Mouse (Mus musculus) G1E-ER4 (cell line): ENCODE data around the gene Tnfrsf21. TPM values are rescaled to one million over a fixed set of nuclear protein-coding genes. Genes with fewer than 3 reads are reported as not detected.

Source experiments
- GATA1 ChIP-seq: IDR thresholded peaks from one replicate; pipeline ENCODE4 v1.8.0; 2012; ENCODE audit warnings: low read length, inconsistent platforms
- polyA plus RNA-seq: library from polyadenylated mRNA; stranded (reverse); fragments of >175 nt; gene quantifications from 2 replicates; pipeline ENCODE4 v1.2.3, GENCODE M21; 2012

The Tnfrsf21 gene
- polyA plus RNA-seq, 1 experiment: not detected

DNA sequence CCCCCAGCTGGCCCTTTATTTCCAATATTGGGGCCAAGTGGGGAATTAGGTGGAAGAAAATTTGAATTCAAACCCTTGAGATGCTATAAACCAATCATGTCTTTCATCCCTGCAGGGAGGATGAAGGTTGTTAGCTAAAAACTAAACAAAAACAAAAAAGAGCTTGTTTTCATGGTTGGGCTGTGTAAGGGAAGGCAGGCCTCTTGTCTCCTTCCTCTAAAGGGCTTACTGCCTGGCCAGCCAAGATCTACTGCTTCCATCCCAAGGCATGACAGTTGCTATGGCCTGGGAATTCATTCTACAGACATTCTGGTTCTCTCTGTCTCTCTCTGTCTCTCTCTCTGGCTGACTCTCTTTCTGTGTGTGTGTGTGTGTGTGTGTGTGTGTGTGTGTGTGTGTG is 1.7 kb downstream of the Tnfrsf21 start:
- no peak for TF ChIP-seq GATA1

DNA sequence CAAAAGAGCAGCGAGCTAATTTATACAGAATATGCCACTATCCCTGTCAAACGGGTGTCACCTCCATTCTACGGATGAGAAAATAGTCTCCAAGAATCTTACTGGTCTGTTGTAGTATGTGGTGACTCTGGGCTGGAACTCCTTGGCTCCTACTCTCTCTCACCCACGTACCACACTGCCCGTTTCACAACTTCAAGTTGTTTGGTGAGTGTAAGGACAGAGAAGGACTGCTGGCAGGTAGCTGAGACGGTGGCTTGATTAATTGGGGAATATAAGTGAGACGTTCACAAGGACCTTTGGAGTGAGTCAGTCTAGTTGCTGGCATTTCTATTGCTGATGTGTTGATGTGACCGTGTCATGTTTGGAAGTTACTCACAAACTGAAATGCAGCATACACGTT is 3.3 kb downstream of the Tnfrsf21 start:
- no peak for TF ChIP-seq GATA1

DNA sequence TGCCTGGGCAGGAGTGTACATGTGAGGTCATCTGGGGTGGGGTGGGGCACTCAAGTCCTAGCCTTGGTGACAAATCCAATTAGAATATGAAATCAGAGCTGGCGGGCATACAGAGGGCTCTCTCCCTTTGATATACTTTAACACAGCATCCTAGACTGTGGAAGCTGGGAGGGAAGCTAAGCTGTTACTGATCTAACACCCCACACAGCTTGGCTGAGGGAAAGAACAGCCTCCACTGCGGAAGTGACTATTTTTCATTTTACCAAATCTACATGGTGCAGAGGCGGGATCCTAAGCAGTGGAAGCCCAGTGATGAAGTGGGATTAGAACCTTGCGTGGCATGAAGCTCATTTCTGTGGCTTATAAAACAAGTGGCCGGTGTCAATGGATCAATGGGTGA is 4.7 kb downstream of the Tnfrsf21 start:
- TF ChIP-seq GATA1: no peak

DNA sequence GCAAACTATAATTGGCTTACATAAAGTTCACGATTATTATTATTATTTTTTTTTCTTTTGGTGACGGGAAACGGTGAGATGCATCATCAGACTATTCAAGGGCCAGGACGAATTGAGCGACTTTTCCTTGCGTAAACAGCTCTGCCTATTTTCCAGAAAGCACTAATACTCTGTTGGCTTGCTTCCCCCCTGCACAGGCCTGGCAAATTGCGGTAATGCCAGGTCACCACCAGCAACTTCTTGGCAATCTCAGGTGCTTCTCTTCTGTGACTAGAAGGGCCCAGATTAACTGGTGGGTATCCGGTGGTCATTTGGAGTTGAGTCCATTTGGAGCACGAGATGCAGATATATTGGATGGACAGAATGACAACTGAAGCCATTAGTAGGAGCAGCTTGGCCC is 5.7 kb downstream of the Tnfrsf21 start:
- no peak for TF ChIP-seq GATA1

DNA sequence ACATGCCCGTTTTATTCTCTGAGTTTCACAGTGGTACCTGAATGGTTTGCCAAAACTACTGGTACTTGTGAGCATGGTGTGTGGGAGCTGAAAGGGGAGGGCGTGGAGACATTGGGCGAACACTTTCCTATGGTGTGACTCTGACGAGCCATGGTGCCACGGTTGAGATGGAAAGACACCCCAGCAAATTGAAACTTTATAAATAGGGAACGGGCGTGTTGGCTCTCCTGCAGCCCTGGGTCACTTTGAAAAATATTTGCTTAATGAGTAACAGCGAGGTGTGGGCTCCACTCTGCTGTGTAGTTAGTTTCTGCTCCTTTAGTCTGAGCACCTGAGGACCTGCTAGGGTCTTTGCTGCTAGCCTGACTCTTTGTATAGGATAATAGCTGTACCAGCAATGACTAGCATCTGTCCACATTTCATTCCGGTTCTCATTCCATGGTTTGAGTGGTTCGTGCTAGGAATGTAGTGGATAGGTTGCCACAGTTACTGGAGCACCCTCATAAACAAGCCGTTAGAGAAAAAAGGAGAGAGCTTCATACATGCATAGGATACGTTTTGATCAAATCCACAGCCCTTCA is 7.4 kb downstream of the Tnfrsf21 start:
- no peak for TF ChIP-seq GATA1

DNA sequence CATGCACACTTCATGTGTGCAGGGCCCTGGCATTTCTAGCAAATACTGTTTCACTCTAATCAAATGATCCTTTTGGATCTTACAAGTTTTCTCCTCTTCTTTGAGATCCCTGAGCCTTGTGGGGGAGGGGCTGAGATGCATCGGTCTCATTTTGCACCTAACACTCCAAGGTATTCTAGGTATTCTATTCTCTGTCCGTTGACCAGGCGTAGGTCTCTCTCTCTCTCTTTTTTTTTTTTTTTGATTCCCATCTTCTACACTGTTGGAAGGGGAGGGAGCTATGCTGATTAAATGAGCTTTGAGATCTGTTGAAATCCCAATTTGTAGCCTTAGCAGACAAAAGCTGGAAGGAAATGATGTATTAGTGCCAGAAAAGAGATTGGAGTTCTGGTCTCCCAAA is 8.2 kb downstream of the Tnfrsf21 start:
- no peak for TF ChIP-seq GATA1

DNA sequence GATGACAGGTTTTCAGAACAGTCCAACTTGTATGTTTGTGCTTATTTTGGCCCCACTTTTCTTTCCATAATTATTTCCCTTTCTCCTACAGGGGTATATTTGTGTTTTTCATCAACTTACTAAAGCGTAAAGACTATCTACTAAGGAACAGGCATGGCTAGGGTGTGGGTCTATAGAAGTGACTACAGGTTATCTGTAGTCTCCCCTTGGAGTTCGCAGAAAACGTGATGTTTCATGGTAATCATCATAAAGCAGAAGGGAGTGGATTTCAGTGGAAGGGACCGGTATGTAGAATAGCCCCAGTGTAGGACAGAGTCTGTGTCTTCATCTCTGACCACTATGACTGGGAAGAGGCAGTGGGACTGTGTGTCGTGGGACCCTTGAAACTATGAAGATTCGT is 8.7 kb downstream of the Tnfrsf21 start:
- TF ChIP-seq GATA1: no peak

DNA sequence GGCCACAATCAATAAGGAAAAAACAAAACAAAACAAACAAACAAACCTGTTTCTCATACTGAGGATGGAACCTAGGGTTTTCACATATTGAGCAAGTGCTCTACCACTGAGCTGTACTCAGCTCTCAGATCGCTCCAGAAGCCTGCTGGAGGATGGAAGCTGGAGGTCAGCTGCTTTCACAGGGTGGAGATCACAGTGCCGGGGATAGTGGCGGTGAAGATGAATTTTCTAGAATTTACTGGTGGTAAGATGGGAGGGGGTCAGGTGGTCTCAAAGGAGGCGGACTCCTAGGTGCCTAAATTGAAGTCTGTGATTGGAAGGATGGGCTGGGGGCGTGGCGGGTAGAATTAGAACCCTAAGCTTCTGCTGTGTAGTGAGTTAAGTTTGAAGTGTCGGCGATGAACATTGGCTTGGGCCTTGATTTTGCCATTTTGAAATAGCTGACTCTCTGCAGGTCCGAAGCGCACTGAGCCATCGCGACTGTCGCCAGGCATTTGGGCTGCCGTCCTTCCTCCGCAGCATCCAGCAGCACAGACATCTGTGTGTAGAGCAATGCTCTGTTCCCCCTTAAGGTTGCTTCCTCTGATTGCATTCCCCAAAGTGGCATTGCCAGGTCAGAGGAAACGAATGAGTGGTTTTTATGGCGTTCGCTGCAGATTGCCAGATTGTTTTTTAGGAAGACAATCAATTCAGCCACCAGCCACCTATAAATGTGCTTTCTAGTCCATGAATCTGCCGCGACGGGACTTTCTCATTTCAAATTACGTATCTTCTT is 9.7 kb downstream of the Tnfrsf21 start:
- TF ChIP-seq GATA1: no peak

DNA sequence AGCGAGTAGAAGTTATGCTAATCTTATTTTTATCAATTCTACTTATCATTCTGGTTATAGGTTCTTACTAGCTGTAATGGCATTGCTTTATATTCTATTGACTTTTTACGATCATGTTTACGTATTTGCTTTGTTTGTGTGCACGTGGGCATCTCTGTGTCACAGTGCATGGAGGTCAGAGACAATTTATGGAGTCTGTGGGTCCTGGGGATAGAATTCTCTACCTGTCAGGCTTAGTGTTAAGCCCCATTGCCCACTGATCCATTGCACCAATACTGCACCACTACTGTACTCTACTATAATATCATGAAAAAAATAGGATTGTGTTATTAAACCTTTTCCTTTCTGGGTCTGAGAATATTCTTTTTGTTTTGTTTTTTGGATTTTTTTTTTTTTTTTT is 10.4 kb downstream of the Tnfrsf21 start:
- no peak for TF ChIP-seq GATA1

DNA sequence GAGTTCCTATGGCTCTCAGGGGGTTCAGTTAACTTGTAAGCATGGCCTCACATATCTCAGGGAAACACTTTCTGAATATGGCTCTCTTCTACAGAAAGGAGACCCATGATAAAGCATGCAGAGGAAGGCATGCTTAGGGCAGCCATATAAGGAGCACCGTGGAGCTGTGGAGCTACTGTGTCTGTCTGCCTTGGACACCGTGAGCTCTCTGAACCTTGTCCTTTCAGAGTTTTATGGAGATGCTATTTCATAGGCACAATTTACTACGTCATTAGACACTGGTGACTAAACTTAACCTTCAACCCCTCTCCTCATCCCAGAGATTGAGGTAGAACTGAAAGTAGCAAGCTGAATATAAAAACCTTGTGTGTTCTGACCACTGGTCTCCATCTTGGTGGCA is 13.2 kb downstream of the Tnfrsf21 start:
- TF ChIP-seq GATA1: no peak

DNA sequence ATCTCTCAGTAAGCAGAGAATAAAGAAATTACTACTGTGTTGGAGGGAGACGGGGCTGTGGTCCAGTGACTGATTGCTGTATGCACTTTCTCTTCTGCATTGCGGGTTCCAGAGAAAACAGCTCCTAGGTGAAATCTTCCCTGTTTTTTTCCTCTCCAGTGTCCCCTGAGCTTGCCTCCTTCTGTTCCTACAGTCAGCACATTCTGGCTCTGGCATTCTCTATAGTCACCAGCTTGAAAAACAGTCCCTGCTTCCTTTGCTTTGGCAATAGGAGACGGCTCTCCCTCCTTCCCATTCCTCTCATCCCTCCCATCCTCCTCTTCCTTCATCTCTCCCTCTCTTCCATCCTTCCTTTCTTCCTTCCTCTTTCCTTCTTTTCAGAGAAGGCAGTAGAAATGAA is 13.9 kb downstream of the Tnfrsf21 start:
- TF ChIP-seq GATA1: no peak

DNA sequence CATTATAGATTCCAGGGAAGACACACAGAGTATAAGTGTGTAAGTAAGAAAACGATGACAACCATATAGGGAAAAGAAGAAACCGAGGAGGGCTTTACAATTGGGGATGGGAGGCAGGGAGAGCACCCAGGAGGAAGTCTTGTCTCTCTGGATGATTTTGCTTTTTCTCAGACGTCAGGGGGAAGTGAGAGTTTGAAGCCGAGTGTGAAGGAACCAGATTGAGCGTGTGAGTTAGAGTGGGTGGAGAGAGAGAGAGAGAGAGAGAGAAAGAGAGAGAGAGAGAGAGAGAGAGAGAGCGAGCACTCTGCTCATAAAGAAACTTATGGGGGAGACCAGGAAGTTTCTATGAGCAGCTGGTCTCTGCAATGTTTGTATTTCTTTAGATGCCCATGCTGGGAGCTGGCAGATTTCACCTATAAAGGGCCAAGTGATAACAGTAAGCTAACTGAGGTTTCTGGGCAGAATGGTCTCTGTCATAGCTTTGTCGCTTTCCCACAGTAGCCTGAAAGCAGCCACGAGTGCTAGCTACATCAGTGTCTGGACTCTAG is 16.2 kb downstream of the Tnfrsf21 start:
- no peak for TF ChIP-seq GATA1

DNA sequence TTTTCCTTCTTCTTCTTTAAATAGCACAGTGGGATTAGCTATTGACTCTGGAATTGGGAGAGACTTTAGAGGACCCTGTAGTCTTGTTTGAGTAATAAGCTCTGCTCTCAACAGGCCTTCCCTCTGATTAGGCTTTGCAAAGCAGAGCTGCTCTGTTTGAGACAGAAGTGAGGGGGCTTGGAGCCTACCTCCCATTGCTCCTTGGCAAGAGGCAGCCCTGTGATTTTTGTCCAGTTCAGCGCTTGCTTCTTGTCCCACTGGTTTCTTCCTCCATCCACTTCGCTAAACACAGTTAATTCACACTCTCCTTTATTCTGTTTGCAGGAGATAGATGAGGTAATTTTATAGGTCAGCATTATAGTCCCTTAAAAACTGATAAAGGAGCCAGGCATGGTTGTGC is 19.0 kb downstream of the Tnfrsf21 start:
- TF ChIP-seq GATA1: no peak

DNA sequence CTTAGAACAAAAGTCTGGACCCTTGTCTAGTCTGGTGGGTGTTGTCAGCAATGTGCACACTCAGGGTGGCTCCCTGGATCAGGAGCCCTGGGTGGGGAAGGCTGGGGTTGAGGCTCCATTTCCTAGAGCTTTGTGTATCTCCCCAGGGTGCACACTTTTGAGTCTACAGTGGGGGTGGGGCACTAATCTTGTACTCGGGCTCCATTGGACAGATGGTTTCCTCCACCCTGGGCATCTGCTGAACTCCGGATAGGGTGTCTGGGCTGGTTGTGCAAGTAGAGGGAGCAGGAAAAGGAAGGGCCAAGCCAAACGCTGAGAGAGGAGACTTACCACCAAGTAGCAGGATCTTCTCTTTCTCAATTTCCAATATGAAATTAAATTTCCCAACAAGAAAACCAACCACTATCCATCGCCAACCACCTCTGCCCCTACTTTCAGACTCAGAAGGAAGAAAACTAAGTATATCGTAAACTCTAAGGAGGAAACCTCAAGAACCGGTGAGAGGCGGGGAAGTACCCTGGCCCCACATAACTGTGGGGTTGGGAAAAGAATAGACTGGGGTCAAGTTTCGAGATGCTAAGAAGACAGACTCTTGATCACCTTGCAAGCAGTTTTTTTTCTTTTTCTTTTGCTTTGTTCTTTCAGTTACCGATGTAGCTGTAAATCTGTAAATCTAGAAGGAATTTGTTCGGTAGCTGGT is 19.9 kb downstream of the Tnfrsf21 start:
- no peak for TF ChIP-seq GATA1

DNA sequence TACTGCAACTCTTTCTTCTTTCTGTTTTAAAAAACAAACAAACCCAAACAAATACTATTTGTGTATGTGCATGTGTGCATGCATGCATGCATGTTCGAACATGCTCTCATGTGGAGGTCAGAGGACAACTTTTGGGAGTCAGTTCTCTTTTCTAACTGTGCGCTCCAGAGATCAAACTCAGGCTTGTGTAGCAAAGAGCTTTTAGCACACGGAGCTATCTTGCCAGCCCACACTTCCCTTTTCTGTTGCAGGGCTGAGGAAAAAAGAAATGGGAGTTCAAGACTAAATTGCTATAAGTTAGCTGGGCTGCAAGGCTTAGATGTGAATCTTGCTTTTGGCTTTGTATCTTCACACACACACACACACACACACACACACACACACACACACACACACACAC is 24.2 kb downstream of the Tnfrsf21 start:
- no peak for TF ChIP-seq GATA1

DNA sequence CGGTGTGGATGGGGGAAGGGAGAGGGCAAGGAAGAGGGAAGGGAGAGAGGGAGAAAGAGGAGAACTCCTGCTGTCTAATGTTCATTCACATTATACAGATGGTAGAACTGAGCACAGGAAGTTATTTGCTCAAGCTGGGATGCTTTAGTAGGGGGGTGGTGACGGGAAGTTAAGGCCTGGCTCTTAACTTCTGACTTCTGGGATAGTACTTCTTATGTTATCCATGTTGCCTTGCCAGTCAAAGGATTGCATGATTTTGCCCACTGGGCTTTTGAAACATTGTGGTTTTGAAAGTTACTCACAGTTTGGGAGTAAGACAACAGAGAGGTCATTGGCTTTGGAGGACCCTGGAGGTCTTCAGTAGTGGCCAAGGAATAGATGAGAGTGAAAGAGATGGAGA is 34.3 kb downstream of the Tnfrsf21 start:
- TF ChIP-seq GATA1: no peak
